Mouse (Mus musculus) CH12.LX (cell line): ENCODE data around the gene Map3k14. TPM values are rescaled to one million over a fixed set of nuclear protein-coding genes. Genes with fewer than 3 reads are reported as not detected.

Experiments
- DNase-seq: peaks from one replicate; pipeline ENCODE4 v3.0.0-alpha.2; 2013; ENCODE audit errors: extremely low read depth
- H3K27ac ChIP-seq: 2 replicates; pipeline ENCODE4 v1.5.1; 2012; ENCODE audit warnings: low read depth, mild to moderate bottlenecking, control low read depth, moderate library complexity; ENCODE audit not compliant: insufficient read depth
- H3K27me3 ChIP-seq: replicated peaks from 2 replicates; pipeline ENCODE3; 2012; ENCODE audit warnings: inconsistent platforms
- H3K36me3 ChIP-seq, 2 experiments: replicated peaks in 1 of 2; 2 replicates each; pipeline versions ENCODE3 to v1.6.1; 2012; ENCODE audit warnings: inconsistent platforms in 1 of 2, low read length in 1 of 2, mild to moderate bottlenecking in 1 of 2, mixed read lengths in 1 of 2, moderate library complexity in 1 of 2; ENCODE audit not compliant: control insufficient read depth in 1 of 2, insufficient read depth in 1 of 2
- H3K4me1 ChIP-seq, 2 experiments: 2 replicates each; pipeline ENCODE4 v1.6.1; 2012; ENCODE audit warnings: inconsistent platforms in 1 of 2, moderate library complexity in 1 of 2; ENCODE audit not compliant: insufficient read depth in 2 of 2, control insufficient read depth in 1 of 2
- H3K4me2 ChIP-seq: 2 replicates; pipeline ENCODE4 v1.6.1; 2012; ENCODE audit warnings: low read depth, mild to moderate bottlenecking, control low read depth; ENCODE audit not compliant: poor library complexity, insufficient read depth, severe bottlenecking
- H3K4me3 ChIP-seq, 3 experiments: fragments of 150-350 bp in 1 of 3; sonication (generic) in 1 of 3; replicated peaks in 1 of 3; 2 replicates each; pipeline versions ENCODE3 to v1.5.1; 2011 to 2012; ENCODE audit warnings: low read depth in 2 of 3, low read length in 2 of 3, mild to moderate bottlenecking in 2 of 3, moderate library complexity in 2 of 3, control low read depth in 1 of 3, improper control_type of control experiment in 1 of 3, inconsistent platforms in 1 of 3, mixed read lengths in 1 of 3; ENCODE audit not compliant: poor library complexity in 1 of 3
- H3K79me2 ChIP-seq: replicated peaks from 2 replicates; pipeline ENCODE4 v1.6.1; 2012; ENCODE audit warnings: mild to moderate bottlenecking, moderate library complexity; ENCODE audit not compliant: control insufficient read depth, poor library complexity, insufficient read depth, severe bottlenecking; ENCODE audit errors: extremely low read depth
- H3K9ac ChIP-seq: 2 replicates; pipeline ENCODE4 v1.6.1; 2012; ENCODE audit warnings: low read depth, mild to moderate bottlenecking, control low read depth, moderate library complexity; ENCODE audit not compliant: insufficient read depth
- H3K9me3 ChIP-seq: replicated peaks from 2 replicates; pipeline ENCODE3; 2012; ENCODE audit warnings: low read length, inconsistent platforms, mixed read lengths
- CHD1 ChIP-seq: IDR thresholded peaks from 2 replicates; pipeline ENCODE4 v1.6.1; 2012; ENCODE audit warnings: low read depth, low read length, improper control_type of control experiment, inconsistent platforms
- HCFC1 ChIP-seq: IDR thresholded peaks from 2 replicates; pipeline ENCODE4 v1.6.1; 2012; ENCODE audit warnings: low read depth, mild to moderate bottlenecking, inconsistent platforms, low read length, improper control_type of control experiment
- JUND ChIP-seq: conservative IDR thresholded peaks from 2 replicates; pipeline ENCODE4 v1.6.1; 2011; ENCODE audit warnings: low read depth, low read length, improper control_type of control experiment
- MAX ChIP-seq: IDR thresholded peaks from 2 replicates; pipeline ENCODE4 v1.6.1; 2011; ENCODE audit warnings: low read length, improper control_type of control experiment
- MYC ChIP-seq: IDR thresholded peaks from 2 replicates; pipeline ENCODE4 v1.6.1; 2011; ENCODE audit warnings: low read depth, mild to moderate bottlenecking, improper control_type of control experiment, low read length
- PAX5 ChIP-seq: IDR thresholded peaks from 2 replicates; pipeline ENCODE4 v1.6.1; 2012; ENCODE audit warnings: low read length, inconsistent platforms, mixed read lengths
- RCOR1 ChIP-seq: conservative IDR thresholded peaks from 2 replicates; pipeline ENCODE4 v1.6.1; 2012; ENCODE audit warnings: low read depth, mild to moderate bottlenecking, inconsistent platforms, low read length, improper control_type of control experiment
- SIN3A ChIP-seq: IDR thresholded peaks from 2 replicates; pipeline ENCODE4 v1.6.1; 2012; ENCODE audit warnings: low read length, improper control_type of control experiment, inconsistent platforms
- USF1 ChIP-seq: IDR thresholded peaks from 2 replicates; pipeline ENCODE4 v1.6.1; 2014; ENCODE audit warnings: low read depth, mild to moderate bottlenecking, inconsistent platforms, low read length, improper control_type of control experiment
- ZMIZ1 ChIP-seq: IDR thresholded peaks from 2 replicates; pipeline ENCODE4 v1.6.1; 2012; ENCODE audit warnings: low read depth, mild to moderate bottlenecking, inconsistent platforms, low read length, improper control_type of control experiment
- dilution Hi-C: fragments of 300-500 bp; cut with MboI; formaldehyde crosslinking; loops from 2 replicates; pipeline ENCODE4 v1.14.3; 2020; ENCODE audit warnings: low sequenced_read_pairs; ENCODE audit not compliant: extremely low pct_unique_long_range_greater_than_20kb, extremely low pct_ligation_motif_present
- in situ Hi-C: fragments of 300-500 bp; cut with MboI; formaldehyde crosslinking; loops from 3 replicates; pipeline ENCODE4 v1.14.3; 2019; ENCODE audit warnings: low sequenced_read_pairs, low pct_ligation_motif_present, low pct_unique_long_range_greater_than_20kb, mixed read lengths
- polyA plus RNA-seq: library from polyadenylated mRNA; unstranded; fragments of >175 nt; gene quantifications from 2 replicates; pipeline ENCODE4 v1.2.1, GENCODE M21; 2012; ENCODE audit warnings: low read depth; ENCODE audit not compliant: insufficient read length
- total RNA-seq, 2 experiments: library from RNA; depleted of rRNA; stranded (reverse); fragments of 300-350 nt in 1 of 2; fragments of >200 nt in 1 of 2; gene quantifications; 2 replicates each; pipeline ENCODE4 v1.2.3; 2012 to 2014

Gene Map3k14
- total and polyA plus RNA-seq, 3 experiments, result 4.5 to 11.2 (median 9.9) TPM

DNA sequence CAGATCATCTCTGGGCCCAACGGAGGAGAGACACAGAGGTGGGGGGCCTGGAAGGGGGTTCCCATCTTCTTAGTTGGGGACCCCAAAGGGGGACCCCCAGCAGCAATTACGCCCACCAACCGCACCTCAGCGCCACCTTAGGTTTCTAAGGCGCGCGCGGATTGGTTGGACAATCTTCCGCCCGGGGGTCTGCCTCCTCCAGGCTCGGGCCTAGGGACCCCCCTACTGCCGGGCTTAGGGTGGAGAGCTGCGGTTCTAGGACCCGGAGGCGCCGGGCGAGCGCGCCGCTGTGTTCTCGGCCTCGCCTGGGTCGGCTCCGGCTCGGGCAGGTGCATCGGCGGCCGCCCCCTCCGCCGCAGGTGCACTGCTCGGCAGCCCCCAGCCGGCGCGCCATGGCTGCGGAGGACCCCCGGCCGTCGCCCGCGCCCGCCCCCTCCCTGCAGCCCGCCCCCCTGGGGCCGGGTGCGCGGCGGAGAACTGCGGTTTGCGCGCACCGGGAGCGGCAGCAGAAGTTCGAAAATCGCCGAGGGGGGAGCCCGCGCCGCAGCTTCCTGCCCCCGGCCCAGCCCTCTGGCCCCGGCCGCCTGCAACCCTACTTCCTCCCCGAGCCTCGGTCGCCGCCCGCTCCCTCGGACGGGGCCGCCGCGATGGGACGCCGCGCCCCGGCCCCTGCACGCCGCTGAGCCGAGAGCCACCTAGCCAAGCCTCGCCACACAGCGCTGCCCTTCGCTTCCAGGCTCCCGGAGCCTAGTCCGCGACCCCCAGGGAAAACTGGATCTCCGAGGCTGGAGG is 96.6 kb downstream of the Map3k14 start, which contains the start of gene Fmnl1 (continued):
- TF ChIP-seq MYC (no peak), USF1 (no peak), SIN3A (peak; percentile 37), JUND (no peak), CHD1 (no peak), ZMIZ1 (no peak), MAX (no peak), RCOR1 (no peak), HCFC1 (peak; percentile 5; the same call in 1 of the 2 replicates)

DNA sequence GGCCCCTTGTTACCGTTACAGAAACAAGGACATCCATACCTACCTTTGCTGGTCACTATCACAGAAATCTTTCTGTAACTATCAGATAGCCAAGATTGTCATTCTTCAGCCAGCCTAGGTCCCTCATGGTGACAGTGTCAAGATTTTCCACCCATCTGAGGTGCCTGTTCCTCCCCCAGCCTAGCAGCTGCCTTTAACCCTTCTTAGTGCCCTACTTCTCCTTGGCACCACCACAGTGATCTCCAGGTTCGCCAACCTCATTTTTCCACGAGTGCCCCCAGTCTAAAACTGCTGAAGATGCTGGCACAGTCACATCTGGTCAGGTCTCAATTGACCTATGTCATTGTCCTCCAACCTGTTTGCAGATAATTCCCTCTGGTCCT is 97.2 kb downstream of the Map3k14 start:
- Histone ChIP-seq H3K4me1 (peaks cover 11 to 57% of the 10 kb centered on the region in 2 experiments), H3K79me2 (peaks cover 32% of the 10 kb centered on the region), H3K4me2 (peak overlapping the region; percentile 54), H3K27ac (peak overlapping the region; percentile 7; the same call in 1 of the 2 replicates), H3K4me3 (peak overlapping the region; percentile 30 to 78 (median 69)), H3K9ac (peak overlapping the region; percentile 58), H3K36me3 (no peaks in the 10 kb centered on the region)
- dilution Hi-C loops, result no loop called here
- peak; percentile 43 for DNase-seq
- TF ChIP-seq PAX5, result no peak
- TF ChIP-seq SIN3A, result peak; percentile 19; the same call in 1 of the 2 replicates
- TF ChIP-seq, all 38 proteins: peak for 1
- in situ Hi-C loops, result loop anchor here (5.0 to 25.0 kb wide), 3 partner anchors 102 to 392 kb away; no protein-coding TSS in a partner anchor
- no peaks in the 10 kb centered on the region for H3K27me3 ChIP-seq
- peaks cover 8% of the 10 kb centered on the region for H3K9me3 ChIP-seq

Other genes with a start within 250 kb of the Map3k14 start
- gene Nmt1, start 239.3 kb downstream of the Map3k14 start, total RNA-seq (2012; rRNA removed), result 84.5 and 93.2 TPM in 2 replicates
- 108 and 115 TPM in 2 replicates for gene Nmt1, start 239.3 kb downstream of the Map3k14 start, total RNA-seq (2014; rRNA removed)
- gene Nmt1, start 239.3 kb downstream of the Map3k14 start, polyA plus RNA-seq, result 205 and 208 TPM in 2 replicates
- 22.4 and 24.0 TPM in 2 replicates for gene Dcakd, start 239.1 kb downstream of the Map3k14 start, total RNA-seq (2012; rRNA removed)
- 7.8 and 8.8 TPM in 2 replicates for gene Dcakd, start 239.1 kb downstream of the Map3k14 start, total RNA-seq (2014; rRNA removed)
- 74.1 and 89.0 TPM in 2 replicates for gene Dcakd, start 239.1 kb downstream of the Map3k14 start, polyA plus RNA-seq
- 24.3 and 27.4 TPM in 2 replicates for gene Plcd3, start 165.8 kb downstream of the Map3k14 start, total RNA-seq (2012; rRNA removed)
- 6.3 and 7.1 TPM in 2 replicates for gene Plcd3, start 165.8 kb downstream of the Map3k14 start, total RNA-seq (2014; rRNA removed)
- 9.7 and 11.3 TPM in 2 replicates for gene Plcd3, start 165.8 kb downstream of the Map3k14 start, polyA plus RNA-seq
- 60.9 and 62.6 TPM in 2 replicates for gene Acbd4, start 165.8 kb downstream of the Map3k14 start, total RNA-seq (2012; rRNA removed)
- gene Acbd4, start 165.8 kb downstream of the Map3k14 start, total RNA-seq (2014; rRNA removed), result 50.2 and 51.4 TPM in 2 replicates
- 68.4 and 75.1 TPM in 2 replicates for gene Acbd4, start 165.8 kb downstream of the Map3k14 start, polyA plus RNA-seq
- gene Hexim1, start 151.2 kb downstream of the Map3k14 start, total RNA-seq (2012; rRNA removed), result 25.9 and 38.9 TPM in 2 replicates
- 16.4 and 20.2 TPM in 2 replicates for gene Hexim1, start 151.2 kb downstream of the Map3k14 start, total RNA-seq (2014; rRNA removed)
- 50.4 and 51.8 TPM in 2 replicates for gene Hexim1, start 151.2 kb downstream of the Map3k14 start, polyA plus RNA-seq
- gene Hexim2, start 135.0 kb downstream of the Map3k14 start, total RNA-seq (2012; rRNA removed), result 31.4 and 33.3 TPM in 2 replicates
- 28.8 and 33.0 TPM in 2 replicates for gene Hexim2, start 135.0 kb downstream of the Map3k14 start, total RNA-seq (2014; rRNA removed)
- 27.0 and 31.6 TPM in 2 replicates for gene Hexim2, start 135.0 kb downstream of the Map3k14 start, polyA plus RNA-seq
- 35.0 and 36.5 TPM in 2 replicates for gene Fmnl1, start 96.4 kb downstream of the Map3k14 start, total RNA-seq (2012; rRNA removed)
- 5.6 and 6.9 TPM in 2 replicates for gene Fmnl1, start 96.4 kb downstream of the Map3k14 start, total RNA-seq (2014; rRNA removed)
- gene Fmnl1, start 96.4 kb downstream of the Map3k14 start, polyA plus RNA-seq, result 104 and 118 TPM in 2 replicates
- gene 1700023F06Rik, start 58.9 kb downstream of the Map3k14 start, total RNA-seq (2012; rRNA removed), result not detected in 2 replicates
- not detected in 2 replicates for gene 1700023F06Rik, start 58.9 kb downstream of the Map3k14 start, total RNA-seq (2014; rRNA removed)
- gene 1700023F06Rik, start 58.9 kb downstream of the Map3k14 start, polyA plus RNA-seq, result not detected in 2 replicates
- gene Spata32, start 49.0 kb downstream of the Map3k14 start, total RNA-seq (2012; rRNA removed), result not detected in 2 replicates
- gene Spata32, start 49.0 kb downstream of the Map3k14 start, total RNA-seq (2014; rRNA removed), result not detected in 2 replicates
- not detected in 2 replicates for gene Spata32, start 49.0 kb downstream of the Map3k14 start, polyA plus RNA-seq
- gene Arhgap27, start 96.2 kb upstream of the Map3k14 start, total RNA-seq (2012; rRNA removed), result 24.4 and 26.1 TPM in 2 replicates
- 11.4 and 11.8 TPM in 2 replicates for gene Arhgap27, start 96.2 kb upstream of the Map3k14 start, total RNA-seq (2014; rRNA removed)
- 26.7 and 30.9 TPM in 2 replicates for gene Arhgap27, start 96.2 kb upstream of the Map3k14 start, polyA plus RNA-seq
- gene Plekhm1, start 145.2 kb upstream of the Map3k14 start, total RNA-seq (2012; rRNA removed), result 5.3 and 5.4 TPM in 2 replicates
- 2.7 and 3.5 TPM in 2 replicates for gene Plekhm1, start 145.2 kb upstream of the Map3k14 start, total RNA-seq (2014; rRNA removed)
- 18.3 and 23.2 TPM in 2 replicates for gene Plekhm1, start 145.2 kb upstream of the Map3k14 start, polyA plus RNA-seq
- not detected in 2 replicates for gene Lrrc37a, start 237.1 kb upstream of the Map3k14 start, total RNA-seq (2012; rRNA removed)
- not detected in 2 replicates for gene Lrrc37a, start 237.1 kb upstream of the Map3k14 start, total RNA-seq (2014; rRNA removed)
- not detected in 2 replicates for gene Lrrc37a, start 237.1 kb upstream of the Map3k14 start, polyA plus RNA-seq